Mouse (Mus musculus) brain, adult 2 months (tissue): ENCODE data around the gene Abcb7.
A peak's percentile ranks its signal among the peaks of the same experiment; 100 is the strongest.
"Not testable (repeated sequence)": the region's sequence is repeated elsewhere in the genome, so short reads cannot be mapped to it uniquely, and the experiment has no call there.

Source experiments
- DNase-seq: peaks from one replicate; pipeline ENCODE4 v3.0.0; 2011; ENCODE audit warnings: low read depth, low spot score

The Abcb7 gene

DNA sequence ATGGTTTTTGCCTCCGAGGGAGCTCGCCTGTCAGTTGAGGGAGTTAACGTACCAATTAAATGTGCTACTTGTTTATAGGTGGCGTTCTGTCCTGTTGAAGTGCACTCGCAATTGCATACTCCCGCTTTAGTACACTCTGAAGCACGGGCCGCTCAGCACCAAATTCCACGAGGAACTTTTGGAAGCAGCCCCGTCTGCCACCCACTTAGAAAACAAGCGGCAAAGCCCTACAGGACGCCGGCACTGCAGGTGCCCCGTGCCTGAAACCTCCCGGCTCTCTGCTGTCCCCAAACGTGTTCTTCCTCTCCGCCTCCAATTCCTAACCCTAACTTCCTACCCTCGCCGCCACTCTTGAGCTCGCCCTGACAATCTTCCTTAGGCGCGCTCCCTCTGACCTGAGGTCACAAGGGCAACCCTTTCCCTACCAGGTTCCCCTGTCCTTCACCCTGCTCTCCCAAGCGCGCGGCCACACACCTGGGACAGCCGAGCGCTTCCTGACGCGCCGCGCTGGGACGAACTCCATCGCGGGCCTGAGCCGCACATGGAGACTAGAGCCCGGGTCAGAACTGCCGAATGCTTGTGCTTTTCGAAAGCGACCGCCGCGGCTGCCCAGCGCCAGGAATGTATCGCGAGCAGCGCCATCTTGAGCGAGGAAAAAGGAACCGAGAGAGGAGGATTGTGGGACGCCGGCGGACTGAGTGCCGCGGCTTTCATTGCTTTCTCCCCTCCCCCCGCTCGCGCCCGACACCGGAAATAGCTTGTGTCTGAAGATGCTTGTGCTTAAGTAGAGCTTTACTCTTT, at the start of gene Abcb7:
Abcb7 (minus strand) TSS at position 674 of the 801 bp plus-strand sequence.
- DNase-seq: peak; percentile 94

DNA sequence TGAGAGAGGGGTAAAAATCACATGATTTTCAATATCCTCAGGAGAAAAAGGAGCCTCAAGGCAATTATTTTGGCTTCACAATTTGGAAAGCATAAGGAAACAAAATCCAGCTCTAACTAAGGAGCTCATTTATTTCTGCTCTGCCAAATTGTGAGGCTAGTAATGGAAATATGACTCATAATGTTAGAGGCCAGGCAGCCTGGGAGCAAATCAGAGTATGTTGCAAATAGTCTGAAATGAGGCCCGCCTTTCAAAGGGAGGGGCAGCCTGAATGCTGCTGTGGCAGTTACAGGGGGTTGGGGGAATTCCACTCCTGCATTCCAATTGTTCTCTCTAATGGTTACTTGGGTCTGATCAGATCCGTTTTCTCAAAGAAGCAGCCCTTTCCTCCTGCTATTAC, 48.1 kb upstream of the Abcb7 start:
- DNase-seq: no peak

DNA sequence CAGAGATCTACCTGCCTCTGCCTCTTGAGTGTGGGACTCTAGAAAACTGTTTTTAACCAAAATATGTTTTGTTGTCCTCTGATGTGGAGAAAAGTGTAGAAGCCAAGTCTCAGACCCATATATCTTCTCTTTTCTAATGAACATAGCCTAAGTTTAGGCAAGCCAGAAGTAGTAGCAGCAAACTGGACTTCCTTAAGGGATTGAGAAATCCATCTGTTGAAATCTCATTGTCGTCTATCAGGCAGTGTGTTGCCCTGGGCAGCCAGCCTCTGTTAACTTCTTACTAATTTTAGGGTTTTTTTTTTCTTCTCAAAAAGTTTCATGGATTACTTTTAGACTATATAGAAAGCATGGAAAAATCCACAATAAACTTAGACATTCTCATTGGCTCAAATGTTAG, 38.8 kb upstream of the Abcb7 start:
- no peak for DNase-seq

DNA sequence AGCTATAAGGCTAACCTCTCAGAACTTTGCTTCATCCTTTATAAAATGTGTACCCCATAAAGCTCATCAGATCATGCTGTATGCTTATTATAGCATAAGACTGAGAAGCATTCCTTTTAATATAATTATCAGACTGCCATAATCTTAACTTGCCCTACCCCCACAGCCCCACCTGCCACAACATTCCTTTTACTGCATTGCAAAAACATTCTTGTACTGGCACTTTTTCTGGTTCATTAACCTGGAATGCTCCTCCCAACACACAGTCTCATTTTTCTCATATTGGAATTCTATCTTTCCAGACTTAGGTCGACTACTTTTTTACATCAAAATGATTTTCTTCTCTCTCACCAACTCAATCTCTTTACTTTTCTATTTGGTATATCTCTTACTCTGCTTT, 19.8 kb upstream of the Abcb7 start:
- no peak for DNase-seq

DNA sequence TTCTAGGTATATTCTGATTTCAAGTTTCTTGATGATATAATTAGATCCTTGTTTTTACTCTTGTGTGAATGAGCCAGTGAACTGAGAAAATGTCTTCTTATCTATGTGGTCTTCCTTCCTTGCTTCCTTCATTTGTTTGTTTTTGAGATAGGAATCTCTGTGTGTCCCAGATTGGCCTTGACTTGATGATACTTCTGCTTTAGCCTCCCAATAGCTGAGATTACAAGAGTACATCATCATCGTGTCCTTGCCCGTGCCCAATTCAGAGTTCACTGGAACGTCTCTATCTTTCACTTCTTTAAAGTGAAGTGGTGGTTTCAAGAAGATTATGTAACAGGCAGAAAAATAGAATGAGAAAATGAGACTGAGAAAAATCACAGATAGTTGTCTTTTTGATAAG, 14.5 kb upstream of the Abcb7 start:
- no peak for DNase-seq

DNA sequence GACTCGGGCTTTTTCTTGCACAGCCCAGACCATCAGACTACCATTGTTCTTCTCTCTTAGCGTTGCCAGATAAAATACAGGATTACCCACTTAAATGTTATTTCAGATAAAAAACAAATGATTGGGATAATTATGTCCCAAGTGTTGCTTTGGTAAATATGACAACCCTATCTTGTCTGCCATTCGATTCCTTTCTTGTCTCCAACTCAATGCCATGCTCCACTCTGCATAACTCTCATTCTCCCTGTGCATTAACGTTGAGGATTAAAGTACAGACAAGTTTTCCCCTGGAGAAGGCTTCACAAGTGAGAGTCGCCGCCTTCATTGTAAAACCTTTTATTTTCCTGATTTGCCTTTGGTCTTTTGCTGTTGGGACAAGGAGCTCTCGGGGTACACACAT, 339 bp upstream of the Abcb7 start:
- no peak for DNase-seq

DNA sequence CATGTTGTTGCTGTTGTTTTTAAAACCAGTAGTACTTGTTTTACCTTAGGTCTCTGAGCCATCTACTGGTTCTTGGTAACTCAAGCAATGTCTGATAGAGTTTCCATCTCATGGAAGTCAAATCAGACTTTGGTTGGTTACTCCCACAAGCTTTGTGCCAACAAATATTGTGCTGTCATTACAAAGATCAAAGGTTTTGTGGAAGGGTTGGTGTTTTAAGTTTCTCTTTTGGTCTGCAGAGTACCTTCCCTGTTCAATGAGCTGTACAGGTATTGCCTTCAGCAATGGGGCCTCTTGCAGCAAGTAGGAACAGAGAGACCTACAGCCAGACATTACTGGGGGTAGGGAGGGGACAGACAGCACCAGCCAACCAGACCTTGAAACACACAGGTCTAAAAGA, 5.5 kb downstream of the Abcb7 start:
- DNase-seq: no peak

DNA sequence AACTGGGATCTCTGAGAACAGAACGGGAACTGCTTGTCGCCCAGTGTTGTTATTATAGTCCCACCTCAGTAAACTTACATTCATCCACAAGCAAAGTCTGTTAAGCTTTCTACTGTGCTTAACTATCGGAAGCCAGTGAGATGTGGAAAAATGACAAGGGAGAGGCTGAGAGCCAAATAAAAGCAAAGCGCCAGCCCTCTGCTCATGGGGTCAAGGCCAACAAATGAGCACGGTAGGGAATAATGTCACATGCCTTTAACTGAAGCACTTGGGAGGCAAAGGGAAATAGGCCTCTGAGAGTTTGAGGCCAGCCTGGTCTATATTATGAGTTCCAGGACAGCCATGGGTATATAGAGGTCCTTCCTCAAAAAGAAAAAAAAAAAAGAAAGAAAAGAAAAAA, 11.2 kb downstream of the Abcb7 start:
- peak; percentile 7 for DNase-seq

DNA sequence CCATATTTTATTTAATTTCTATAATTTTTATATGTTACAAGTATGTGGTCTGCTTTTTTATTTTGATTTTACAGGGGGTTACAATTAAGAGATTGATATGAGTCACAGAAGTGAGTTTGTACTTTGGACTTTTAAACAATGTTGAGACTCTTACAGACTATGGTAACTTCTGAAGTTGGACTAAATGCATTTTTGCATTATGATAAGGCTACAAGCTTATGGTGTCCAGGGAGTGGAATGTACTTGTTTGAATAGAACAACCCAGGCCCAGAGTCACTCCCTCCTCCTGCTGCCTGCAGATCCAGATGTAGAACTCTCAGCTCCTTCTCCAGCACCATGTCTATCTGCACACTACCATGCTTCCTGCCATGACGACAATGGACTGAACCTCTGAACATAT, 12.5 kb downstream of the Abcb7 start:
- no peak for DNase-seq

DNA sequence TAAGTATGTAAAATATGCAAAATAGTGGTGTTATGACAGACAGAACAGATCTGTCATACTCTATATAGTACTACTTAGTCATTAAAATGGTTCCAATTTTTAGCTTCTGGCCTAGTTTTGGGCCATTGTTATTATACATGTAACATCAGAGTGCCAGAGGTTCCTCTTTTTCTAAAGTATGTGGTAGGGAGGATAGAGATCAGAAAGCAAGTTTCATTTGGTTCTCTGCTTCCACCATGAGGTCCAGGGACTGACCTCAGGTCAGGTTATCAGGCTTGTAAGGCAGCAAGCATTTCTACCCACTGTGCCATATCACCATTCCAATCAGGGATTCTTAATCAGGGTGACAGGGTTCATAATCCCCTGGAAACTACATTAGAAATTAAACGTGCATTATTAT, 16.1 kb downstream of the Abcb7 start:
- DNase-seq: no peak

DNA sequence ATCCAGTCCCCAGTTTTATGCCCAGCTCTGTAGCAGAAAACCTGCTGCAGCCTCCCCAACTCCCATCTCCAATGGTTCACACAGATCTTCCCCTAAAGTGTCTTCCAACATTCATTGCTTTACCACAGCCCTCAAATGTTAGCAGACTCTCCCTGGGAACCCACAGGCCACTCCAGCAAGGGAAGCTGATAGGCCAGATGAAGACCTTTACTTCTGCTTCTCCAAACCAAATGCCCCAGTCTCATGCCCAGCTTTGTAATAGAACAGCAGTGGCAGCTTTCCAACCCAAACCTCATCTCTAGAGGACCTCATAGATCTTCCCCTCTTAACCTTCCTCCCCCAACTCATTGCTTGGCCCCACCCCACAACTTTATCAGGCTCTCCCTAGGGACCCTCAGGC, 54.0 kb downstream of the Abcb7 start:
- no peak for DNase-seq

DNA sequence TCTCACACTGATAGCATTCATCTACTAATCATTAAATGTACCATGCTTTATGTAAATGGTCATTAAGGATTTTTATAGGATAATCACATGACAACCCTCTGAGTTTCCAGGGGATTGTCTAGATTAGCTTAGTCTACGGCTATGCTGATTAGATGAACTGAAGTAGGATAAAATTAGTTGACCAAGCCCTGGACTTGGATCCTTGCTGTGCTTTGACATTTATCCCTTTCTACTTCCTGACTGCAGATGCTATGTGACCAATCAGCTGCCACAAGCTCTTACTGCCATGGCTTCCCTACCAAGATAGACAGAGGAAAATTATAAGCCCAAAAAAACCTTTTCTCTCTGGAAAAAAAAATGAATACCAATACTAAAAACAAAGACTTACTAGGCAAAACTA, 57.8 kb downstream of the Abcb7 start:
- no peak for DNase-seq

DNA sequence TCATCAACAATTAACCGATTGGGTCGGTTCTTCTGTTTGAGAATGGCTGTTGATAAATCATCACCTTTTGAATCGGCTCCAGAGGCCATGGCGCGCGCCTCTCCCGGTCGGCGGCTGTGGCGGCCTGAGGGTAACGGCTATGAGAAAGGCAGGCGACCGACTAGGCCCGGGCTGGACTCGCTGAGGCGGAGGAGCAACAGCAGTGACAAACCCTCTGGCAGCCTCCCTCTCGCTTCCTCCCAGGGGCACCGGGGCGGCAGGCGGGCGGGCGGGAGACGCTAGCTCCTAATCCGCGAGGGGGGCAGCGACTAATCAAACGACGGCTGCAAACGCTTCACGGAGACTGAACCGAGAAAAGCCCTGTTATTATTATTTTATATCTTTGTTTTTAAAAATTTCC, 65.5 kb downstream of the Abcb7 start:
- DNase-seq: not testable (repeated sequence)

DNA sequence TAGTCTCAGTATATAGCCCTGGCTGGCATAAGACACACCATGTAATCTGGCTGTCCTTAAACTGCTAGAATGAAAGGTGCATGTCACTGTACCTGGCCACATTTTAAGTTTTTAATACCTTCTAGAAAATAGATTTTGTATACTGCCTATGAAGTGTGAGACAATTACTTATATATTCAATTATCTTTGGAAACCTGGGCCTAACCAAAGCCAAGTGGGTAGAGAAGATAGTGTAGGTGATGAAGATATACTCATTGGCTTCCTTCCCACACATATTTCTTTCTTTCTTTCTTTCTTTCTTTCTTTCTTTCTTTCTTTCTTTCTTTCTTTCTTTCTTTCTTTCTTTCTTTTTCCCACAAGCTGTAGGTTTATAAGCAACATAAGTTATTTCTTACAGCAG, 121.9 kb downstream of the Abcb7 start:
- DNase-seq: no peak

DNA sequence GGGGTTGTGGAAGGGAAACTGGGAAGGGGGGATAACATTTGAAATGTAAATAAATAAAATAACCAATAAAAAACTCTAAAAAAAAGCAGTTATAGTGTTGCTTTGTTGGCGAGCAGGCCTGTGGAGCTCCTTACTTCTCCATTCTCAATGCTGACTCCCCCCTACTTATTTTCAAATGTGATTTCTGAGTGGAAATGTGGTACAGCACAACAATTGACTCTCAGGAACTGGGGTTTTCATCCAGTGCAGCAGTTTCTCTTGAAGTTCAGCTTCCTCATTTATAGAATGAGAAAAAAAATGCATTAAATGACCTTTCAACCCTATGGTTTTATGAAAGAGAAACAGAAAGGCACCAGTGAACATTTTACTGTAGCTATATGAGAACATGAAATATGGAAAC, 133.8 kb downstream of the Abcb7 start:
- no peak for DNase-seq

DNA sequence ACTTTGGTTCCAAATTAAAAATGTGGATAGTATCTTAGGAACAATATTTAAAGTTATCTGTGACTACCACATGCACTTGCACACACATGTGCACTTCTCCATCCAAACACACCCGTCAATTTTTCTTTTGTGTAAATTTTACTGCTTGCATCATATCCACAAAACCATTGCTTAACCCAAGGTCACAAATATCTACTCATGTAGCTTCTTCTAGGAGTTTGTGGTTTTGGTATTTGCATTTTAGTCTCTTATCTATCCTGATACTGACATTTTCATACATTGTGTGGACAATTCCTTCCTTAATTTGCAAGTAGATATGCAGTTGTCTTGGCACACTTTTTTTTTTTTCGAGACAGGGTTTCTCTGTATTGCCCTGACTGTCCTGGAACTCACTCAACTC, 149.3 kb downstream of the Abcb7 start:
- DNase-seq: no peak

DNA sequence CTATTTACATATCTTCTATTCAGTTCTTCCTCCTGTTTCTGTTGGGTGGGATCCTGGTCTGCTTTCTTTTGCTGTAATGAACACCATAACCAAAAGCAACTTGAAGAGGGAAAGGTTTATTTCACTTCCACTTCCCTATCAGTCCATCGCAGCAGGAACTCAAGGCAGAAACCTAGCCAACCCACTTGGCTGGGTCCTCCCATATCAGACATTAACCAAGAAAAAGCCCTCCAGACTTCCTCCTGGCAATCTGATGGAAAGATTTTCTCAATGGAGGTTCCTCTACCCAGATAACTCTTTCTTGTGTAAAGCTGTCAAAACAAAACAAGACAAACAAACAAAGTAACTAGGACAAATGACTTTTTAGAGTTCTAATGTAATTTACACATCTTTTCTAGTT, 151.2 kb downstream of the Abcb7 start:
- DNase-seq: no peak

DNA sequence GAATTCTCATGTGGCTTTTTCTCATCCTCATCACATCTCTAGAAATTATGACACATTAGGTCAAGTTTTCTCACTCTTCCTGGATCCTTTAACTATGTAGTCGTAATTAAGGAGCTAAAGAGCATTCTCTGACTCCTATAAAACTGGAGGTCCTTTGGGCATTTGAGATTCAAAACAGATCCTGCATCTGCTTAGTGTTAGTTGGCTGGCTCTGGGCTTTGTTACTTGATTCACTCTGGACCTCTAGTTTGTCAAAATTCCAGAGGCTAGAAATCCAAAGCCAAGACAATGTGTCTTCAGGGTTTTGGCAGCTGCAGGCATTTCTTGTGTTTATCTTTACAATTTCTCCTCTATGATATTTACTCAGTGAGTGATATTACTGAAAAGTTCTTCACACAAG, 157.1 kb downstream of the Abcb7 start:
- no peak for DNase-seq
